Mouse (Mus musculus) spleen, postnatal 36 days (tissue): Measurements from ENCODE around the gene Trpc4ap.
"Not testable (repeated sequence)": the region's sequence is repeated elsewhere in the genome, so short reads cannot be mapped to it uniquely, and the experiment has no call there.

ENCODE experiments used
- DNase-seq, 2 experiments: peaks; one replicate each; pipeline ENCODE4 v3.0.0; 2022; ENCODE audit warnings: low spot score in 2 of 2, mixed read lengths in 1 of 2

Gene Trpc4ap

GRCm38 (mm10) chr2:155613953-155614352 is 78.2 kb downstream of the Trpc4ap start:
- DNase-seq = no peak

- peak; percentile 60 to 62 for DNase-seq
Measured at GRCm38 (mm10) chr2:155613326-155613755, 78.8 kb downstream of the Trpc4ap start.

- no peak for DNase-seq
Measured at GRCm38 (mm10) chr2:155611834-155612550, 80.2 kb downstream of the Trpc4ap start.

- no peak for DNase-seq
Measured at GRCm38 (mm10) chr2:155610978-155611377, 81.2 kb downstream of the Trpc4ap start, which contains the start of gene Myh7b. Gene Myh7b, plus strand, starts transcription at chr2:155611212.

- no peak for DNase-seq
Measured at GRCm38 (mm10) chr2:155606360-155606759, 85.8 kb downstream of the Trpc4ap start.

- not testable (repeated sequence) for DNase-seq
Measured at GRCm38 (mm10) chr2:155605236-155605589, 87.0 kb downstream of the Trpc4ap start.

- DNase-seq = peak in 1 of 2 experiments; percentile 24
Measured at GRCm38 (mm10) chr2:155604560-155605235, 87.5 kb downstream of the Trpc4ap start.

GRCm38 (mm10) chr2:155603707-155604106 is 88.5 kb downstream of the Trpc4ap start:
- no peak for DNase-seq

- no peak for DNase-seq
Measured at GRCm38 (mm10) chr2:155595516-155595915, 96.7 kb downstream of the Trpc4ap start.

GRCm38 (mm10) chr2:155592854-155593283 is 99.3 kb downstream of the Trpc4ap start:
- DNase-seq = no peak

GRCm38 (mm10) chr2:155592137-155592853 is 99.9 kb downstream of the Trpc4ap start, which contains the start of gene Gss:
Gene Gss, minus strand, starts transcription at chr2:155592810.
- peak; percentile 95 for DNase-seq

- no peak for DNase-seq
Measured at GRCm38 (mm10) chr2:155591676-155592075, 100.5 kb downstream of the Trpc4ap start.

- DNase-seq = no peak
Measured at GRCm38 (mm10) chr2:155590876-155591275, 101.3 kb downstream of the Trpc4ap start.

- DNase-seq = no peak
Measured at GRCm38 (mm10) chr2:155589521-155589920, 102.7 kb downstream of the Trpc4ap start.

GRCm38 (mm10) chr2:155588136-155588535 is 104.0 kb downstream of the Trpc4ap start:
- no peak for DNase-seq

GRCm38 (mm10) chr2:155585486-155585885 is 106.7 kb downstream of the Trpc4ap start:
- no peak for DNase-seq

- no peak for DNase-seq
Measured at GRCm38 (mm10) chr2:155585082-155585481, 107.1 kb downstream of the Trpc4ap start.
